Mouse (Mus musculus) CD4-positive, CD25-positive, alpha-beta regulatory T cell, adult 4 months (primary cell): ENCODE measurements around the gene AI854703. TPM values are rescaled to one million over a fixed set of nuclear protein-coding genes. Genes with fewer than 3 reads are reported as not detected.
"Not testable (repeated sequence)": the region's sequence is repeated elsewhere in the genome, so short reads cannot be mapped to it uniquely, and the experiment has no call there.

ENCODE experiments used
- ATAC-seq: one replicate; pipeline ENCODE4 v1.8.0; 2017
- polyA plus RNA-seq, 2 experiments: library from polyadenylated mRNA; unstranded; fragments of 100-300 nt; shearing (Covaris generic); gene quantifications; one replicate each; pipeline ENCODE4 v1.2.1; 2017

Gene AI854703
- polyA plus RNA-seq, 2 experiments from 2014 or later: 2.7 to 5.2 TPM

DNA sequence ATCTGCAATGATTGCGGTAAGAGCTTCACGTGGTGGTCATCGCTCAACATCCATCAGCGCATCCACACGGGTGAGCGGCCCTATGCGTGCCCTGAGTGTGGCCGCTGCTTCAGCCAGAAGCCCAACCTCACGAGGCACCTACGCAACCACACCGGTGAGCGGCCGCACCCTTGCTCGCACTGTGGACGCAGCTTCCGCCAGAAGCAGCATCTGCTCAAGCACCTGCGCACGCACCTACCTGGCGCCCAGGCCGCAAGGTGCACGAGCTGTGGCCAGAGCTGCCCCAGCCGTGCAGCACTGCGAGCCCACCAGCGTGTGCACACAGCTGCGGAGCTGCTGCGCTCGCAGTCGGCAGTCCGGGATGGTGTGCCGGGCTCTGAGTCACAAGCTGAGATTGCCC is 6.5 kb upstream of the AI854703 start:
- no peak for ATAC-seq

DNA sequence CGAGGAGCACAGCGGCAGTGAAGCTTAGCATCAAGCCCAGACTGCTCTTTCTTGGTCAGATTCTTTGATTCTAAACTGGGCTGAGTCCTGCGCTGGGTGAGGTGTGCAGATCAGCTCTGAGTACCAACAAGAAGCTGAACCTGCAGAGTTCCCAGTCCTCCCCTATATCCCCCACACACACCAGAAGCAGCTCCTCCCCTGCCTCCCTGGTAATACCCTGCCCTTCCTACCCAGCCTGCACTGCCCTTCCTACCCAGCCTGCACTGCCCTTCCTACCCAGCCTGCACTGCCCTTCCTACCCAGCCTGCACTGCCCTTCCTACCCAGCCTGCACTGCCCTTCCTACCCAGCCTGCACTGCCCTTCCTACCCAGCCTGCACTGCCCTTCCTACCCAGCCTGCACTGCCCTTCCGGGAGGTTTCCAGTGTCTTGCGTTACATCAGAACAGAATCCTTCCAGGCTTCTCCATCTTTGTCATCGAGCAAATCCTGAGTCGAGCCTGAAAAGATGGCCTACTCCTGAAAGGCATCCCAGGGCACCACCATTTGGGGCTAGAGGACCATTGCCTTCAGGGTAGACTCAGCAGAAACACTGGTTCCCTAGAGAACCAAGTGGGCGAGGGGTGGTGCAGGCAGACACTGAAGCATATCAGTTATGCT is 4.2 kb upstream of the AI854703 start:
- ATAC-seq: not testable (repeated sequence)

DNA sequence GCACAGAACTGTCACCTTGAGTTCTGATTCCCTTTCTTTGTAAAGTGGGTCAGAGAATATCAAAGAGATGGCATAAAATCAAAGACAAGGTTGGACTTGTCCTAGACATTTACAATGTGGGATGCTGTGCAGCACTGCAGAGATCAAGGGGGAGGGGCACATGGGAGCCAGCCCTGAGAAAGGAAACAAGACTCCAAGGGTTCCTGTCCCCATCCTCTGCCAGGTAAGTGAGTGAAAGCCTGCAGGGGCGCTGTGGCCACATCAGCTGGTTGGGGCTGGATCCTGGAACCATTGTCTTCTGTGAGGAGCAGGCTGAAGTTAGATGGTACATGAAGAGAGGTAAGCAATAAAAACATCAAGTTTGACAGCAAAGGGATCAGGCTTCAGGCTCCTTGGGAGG is 3.1 kb upstream of the AI854703 start:
- ATAC-seq: no peak

DNA sequence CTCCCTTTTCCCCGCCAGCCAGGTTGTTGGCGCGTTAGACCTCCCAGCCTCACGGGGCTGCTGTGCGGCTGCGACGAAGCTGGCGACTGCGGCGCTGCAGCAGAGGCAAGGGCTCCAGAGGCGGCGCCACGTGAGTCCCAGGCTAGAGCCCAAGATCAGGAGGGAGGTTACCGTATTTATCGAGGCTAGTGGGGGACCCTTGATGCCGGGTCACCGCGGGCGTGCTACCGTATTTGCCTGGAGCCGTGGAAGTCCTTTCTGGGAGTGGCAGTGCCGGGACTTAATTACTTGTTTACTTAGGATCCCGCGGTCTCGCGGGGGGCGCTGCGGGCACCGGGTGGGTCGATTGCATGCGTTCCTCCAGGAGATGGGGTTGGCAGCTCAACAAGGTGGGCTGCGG is 420 bp downstream of the AI854703 start:
- peak; percentile 53 for ATAC-seq

DNA sequence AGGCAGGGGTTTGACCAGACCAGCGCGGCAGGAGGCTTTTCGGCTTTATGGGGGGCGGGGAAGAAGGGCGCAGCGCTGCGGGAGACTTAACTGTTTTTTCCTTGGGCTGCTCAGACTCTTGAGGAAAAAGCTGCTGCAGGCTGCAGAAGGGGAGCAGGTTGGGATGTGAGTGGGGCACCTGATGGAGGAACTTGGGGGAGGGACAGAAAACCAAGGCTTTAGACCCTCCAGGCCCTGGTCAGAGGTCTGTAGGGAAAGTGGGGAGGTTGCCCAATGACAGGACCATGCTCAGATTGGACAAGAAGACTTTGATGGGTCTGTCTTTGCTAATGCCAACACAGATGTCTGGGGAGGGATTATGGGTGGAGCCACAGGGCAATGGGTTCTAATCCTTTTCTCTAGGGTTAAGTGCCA is 954 bp downstream of the AI854703 start:
- ATAC-seq: no peak

DNA sequence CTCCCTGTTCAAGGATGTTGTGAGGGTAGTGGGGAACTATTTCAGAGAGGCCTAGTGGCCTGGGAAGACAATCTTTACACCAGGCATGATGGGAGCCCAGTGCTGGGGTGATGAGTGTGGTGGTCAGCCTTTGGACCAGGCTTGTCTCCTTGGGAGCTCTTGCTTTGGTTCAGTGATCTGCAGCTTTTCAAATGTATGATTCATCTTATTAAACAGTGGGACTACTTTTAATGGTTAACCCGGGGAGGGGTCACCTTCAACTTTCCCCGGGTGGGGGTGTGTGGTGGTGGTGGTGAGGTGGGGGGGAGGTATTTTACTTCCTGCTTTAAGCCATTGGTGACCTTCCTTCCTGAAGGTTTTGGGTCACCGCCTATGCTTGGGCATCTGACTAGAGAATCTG is 1.8 kb downstream of the AI854703 start:
- no peak for ATAC-seq

DNA sequence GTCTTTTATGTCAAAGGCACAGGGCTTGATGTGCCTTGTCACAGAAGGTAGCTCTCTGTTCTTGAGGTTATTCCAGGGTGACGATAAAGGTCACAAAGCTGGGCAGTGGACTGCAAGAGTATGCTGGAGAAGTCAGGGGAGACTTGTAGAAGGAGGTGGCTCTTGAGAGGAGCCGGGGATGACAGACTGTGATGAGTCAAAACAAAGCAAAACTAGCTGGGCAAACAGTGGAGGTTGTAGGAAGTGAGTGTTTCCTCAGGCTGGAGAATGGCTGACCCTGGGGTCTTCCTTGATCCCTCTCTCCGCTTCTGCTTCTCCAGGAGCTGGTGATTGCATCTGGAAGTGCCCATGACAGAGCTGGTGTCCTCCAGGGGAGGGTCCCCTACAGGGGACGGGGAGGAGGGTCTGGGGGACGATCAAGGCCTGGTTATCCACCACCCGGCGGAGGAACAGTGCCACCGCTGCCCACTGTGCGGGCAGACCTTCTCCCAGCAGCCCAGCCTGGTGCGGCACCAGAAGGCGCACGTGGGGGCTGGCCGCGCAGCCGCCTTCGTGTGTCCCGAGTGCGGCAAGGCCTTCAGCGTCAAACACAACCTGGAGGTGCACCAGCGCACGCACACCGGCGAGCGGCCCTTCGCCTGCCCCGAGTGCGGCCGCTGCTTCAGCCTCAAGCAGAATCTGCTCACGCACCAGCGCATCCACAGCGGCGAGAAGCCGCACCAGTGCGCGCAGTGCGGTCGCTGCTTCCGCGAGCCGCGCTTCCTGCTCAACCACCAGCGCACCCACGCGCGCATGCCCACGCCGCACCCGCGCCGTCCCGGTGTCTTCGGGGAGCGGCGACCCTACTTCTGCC is 2.5 kb downstream of the AI854703 start:
- ATAC-seq: peak; percentile 79

DNA sequence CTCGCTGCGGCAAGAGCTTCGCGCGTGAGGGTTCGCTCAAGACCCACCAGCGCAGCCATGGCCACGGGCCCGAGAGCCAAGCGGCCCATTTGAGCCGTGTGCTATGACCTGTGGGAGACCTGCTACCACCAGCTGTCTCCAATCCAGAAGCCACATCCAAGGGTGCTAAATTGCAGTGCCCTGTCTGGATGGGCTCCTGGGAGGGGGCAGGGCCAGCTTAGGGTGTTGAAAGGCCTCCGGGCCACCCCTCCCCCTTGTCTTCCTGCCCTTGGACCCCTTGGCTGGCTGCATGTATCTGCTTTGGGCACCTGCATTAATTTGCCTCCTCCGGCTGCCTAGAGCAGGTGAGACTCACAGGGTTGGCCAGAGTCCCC is 3.1 kb downstream of the AI854703 start:
- no peak for ATAC-seq

DNA sequence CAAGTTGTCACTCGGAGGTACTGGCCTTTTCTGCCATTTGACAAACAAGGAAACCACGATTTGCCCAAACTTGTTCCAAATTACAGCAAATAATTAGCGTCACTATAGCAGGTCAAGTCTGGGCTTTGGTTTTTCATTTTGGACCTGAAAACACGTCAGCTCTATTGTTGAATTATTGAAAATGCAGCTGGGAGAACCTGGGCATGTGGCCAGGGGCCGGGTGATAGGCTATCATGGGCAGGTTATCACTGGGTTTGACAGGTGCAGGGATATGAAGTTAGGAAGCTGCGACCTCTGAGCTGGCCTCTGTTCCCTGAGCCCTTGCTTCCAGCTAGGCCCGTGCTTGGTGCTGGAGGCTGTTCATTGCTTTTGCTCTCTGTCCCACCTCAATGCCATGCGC is 4.3 kb downstream of the AI854703 start:
- no peak for ATAC-seq

DNA sequence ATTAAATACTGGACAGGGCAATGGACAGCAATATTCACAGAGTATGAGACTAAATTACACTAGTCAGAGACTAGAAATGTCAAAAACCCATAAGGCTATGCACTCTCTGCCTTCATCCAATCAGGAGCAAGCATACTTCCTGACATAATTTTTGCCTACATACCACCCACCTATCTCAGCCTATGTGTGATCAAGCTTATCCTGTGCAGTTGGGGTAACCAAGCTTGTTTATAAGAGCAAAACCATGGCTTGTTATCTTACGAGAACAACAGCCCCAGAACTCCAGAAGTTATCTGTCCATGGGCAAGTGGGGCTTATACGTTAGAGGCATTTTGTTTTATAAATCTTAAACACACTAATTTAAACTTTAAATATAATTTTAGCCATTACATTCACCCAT is 8.5 kb downstream of the AI854703 start:
- ATAC-seq: no peak

DNA sequence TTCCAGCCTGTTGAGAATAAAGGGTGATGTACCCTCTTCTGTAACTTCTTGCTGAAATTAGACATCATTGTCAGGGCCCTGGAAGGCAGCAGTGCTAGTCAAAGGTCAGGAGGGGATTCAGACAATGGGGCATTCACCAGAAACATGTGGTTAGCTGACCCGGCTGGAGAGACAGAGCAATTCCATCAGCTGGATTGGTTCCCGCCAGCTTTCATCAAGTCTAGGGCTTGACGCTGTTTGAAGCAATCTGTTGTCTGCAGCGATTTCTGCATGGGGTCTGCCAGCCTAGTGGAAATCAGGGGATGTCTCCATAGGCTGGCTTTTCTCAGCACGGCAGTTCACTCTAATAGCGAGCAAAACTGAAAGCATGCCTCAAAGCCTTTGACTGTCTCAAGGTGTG is 10.0 kb downstream of the AI854703 start:
- no peak for ATAC-seq

DNA sequence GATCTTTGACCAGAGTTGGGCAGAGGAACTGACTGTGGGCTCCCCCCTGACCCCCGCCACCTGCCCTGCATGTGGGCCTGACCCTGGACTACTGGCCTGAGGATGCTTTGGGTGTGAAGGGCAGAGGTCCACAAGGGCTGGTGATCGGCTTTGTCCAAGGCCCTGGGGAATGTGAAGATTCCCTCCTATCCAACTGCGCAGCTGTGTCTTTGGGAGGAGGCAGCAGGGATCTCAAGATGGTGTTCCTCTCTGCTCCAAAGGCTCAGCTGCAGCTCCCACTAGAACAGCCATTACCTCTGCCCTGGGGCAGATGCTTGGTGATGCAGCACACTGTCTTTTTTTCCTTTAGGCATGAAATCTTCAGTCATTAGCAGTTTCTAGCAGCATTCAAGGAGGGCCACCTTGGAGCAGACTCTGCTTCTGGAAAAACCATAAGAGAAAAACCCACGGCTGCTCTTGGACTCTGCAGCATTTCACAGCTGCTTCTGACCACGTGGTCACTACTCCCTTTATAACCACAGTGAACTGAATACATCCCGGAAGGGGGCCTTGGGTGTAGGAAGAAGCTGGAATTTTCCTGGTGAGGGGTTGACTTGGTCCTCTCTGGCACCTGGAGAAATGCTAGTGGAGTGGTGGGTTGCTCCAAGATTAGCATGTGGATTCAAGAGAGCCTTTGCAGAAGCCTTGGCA is 11.4 kb downstream of the AI854703 start:
- no peak for ATAC-seq

DNA sequence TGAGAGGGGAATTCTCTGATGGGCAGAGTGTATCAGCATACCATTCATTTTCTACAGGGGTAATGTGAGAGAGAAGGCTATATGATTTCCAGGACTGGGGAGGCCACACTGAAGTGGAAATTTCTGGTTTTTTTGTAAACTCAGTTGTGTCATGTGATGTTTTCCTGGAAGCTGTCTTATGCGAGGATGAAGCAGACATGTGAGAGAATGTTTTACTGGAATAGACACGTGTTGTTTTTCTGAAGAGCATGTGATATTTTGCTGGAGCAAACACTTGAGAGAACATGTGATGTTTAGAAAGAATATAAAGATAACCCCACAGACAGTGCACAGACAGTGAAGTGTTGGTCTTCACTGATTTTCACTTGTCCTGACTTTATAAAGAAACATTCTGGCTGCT is 12.0 kb downstream of the AI854703 start:
- ATAC-seq: no peak

DNA sequence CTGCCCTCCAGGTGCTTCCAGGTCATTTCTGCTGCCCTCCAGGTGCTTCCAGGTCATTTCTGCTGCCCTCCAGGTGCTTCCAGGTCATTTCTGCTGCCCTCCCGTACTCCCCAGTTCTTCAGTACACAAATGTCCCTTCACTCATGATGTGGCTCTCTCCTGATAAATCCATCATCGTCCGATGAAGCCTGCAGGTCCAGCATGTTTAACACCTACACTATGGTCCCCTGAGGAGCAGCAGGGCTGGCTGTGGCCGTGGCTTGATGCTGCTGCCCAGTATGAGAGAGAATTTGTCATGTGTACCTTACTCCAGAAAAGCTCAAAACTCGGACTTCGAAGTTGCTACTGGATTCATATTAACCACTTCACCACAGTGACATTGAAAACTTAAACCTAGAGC is 14.8 kb downstream of the AI854703 start:
- no peak for ATAC-seq

DNA sequence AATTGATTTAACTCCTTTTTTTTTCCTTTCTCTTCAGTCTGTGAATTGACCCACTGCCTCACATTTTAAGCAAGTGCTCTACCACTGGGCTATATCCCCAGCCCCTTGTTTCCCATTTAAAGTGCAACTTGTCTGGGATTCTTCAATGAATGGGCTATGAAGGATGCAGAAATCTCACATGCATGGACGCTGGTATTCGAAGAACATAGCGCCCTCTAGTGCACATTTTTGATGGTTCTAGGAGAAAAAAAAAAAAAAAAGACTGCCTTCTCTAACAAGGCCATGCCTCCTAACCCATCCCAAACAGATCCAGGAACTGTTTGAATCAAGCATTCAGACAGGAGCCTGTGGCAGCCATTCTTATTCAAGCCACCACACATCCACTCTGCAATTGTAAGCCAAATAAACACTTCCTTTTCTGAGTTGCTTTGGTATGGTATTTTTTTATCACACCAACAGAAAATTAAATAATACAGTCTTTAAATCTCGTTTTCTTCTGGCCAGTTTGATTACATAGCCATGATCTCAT is 16.3 kb downstream of the AI854703 start:
- no peak for ATAC-seq

DNA sequence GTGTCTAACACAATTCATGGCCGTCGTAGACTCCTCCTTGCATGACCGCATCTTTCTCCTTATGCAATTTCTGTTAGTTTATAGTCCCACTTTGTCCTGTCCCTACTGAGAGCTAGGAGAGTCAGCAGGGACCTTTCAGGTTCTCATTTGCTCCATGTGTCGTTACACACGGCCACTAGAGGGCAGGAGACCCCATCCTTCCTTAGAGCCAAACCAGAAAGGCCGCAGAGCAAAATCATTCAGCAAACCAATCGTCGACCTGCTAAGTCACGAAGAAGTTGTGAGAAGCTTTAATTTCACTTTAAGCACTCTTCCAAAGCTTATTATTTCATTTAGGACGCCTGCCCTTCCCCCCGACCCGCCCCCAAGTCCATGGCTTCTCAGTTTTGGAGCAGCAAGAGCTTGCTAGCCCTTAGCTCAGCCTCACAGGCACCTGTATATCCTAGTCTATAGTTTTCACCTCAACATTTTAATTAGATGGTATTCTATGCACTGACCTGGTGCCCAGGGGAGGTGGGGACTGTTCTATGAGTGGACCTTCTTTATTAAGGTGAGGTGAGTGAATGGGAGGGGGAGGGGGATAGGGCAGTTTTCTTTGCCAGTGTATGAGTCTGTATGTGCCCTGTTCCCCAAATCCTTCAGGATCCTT is 19.2 kb downstream of the AI854703 start:
- ATAC-seq: peak; percentile 56

DNA sequence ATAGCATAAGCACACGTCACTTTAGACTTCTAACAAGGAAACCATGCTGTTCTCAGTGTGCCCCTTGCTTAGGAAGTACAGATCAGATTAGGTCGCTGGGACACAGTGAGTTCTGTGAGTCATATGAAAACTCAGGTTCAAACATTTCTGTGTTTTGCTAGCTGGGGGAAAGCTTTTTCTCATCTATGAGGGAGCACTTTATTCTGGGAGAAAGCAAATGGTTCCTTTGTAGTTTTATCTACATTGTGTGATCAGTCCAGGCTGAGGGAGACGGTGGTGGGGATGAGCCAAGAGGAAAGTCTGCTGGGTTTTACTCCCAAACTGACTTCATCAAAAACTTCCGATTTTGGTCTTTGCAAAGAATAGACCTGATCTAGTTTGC is 19.7 kb downstream of the AI854703 start:
- ATAC-seq: peak; percentile 10

DNA sequence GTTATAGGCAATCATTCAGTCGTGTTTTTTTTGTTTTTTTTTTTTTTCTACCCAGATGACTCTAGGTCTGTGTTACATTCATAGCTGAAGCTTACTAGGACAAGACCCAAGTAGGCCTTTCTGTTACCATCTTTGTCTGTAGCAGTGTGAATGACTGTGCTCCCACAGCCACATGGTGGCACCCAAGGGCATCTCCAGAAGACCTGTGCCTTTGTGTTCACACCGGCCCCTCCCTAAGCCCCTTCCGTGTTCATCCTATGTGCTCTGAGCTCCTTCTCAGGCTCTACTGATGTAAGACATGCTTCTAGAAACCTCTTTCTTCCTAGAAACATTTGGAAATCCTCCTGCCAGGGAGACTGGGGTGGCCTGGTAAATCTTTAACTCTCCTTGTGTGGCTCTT is 20.4 kb downstream of the AI854703 start, which contains the start of gene Gimap8:
Gimap8 (plus strand) TSS at position 240 of the 400 bp plus-strand sequence.
- ATAC-seq: peak; percentile 89

DNA sequence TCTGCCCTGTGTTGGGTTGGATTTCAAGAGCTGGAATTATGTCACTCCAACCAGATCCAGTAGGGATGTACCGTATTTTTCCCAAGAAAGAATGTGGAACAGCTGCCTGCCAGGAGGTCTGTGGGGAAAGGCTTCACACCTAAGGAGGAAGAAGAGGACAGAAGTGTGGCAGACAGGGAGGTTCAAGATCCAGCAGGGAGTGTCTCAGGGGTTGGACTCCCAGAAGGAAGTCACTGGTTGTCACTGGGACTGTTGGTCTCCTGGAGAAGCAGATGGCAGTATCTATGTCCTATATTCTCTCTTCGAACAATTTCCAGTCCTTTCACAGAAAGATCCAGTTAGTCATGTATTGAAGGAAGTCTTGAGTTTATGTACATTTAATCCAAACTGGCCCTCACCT is 21.0 kb downstream of the AI854703 start:
- ATAC-seq: no peak

DNA sequence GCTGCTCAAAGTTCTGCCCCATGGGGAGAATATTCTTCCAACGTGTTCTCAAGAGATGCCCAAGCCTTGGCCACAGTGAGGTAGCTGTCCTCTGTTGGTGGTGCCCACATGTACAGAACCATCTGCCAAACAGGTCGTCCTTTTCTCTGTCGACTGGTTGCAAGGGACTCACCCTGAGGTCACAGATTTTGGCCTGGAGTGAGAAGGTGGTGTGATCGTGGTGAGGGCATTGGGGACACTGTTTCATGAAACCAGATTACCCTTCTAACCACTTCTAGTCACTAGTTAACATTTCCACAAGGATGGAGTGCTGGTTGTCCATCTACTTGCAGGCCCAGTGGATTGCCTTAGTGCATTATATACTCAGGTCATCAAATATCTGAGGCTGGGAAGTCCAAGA is 22.2 kb downstream of the AI854703 start:
- no peak for ATAC-seq

DNA sequence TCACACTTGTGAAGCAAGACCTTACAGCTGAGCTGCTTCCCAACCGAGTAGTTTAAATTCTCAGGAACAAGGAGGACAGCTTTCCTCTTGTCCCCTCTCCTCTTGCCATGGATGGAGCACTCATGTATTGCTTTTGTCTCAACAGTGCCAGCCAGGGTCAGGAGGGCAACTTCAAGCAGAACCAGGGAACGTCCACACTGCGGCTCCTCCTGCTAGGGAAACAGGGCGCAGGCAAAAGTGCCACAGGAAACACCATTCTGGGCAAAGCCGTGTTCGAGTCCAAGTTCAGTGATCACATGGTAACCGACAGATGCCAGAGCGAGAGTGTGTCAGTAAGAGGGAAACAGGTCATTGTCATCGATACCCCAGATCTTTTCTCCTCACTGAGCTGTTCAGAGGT is 23.5 kb downstream of the AI854703 start:
- no peak for ATAC-seq

DNA sequence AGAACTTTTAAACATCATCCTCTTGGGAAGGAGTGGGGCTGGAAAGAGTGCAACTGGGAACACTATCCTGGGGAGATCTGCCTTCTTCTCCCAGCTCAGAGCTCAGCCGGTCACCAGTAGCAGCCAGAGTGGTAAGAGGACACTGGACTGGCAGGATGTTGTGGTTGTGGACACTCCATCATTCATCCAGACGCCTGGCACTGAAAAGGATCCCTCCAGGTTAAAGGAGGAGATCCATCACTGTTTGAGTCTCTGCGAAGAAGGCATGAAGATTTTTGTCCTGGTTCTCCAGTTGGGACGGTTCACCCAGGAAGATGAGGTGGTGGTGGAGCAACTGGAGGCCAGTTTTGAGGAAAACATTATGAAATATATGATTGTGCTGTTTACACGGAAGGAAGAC is 32.2 kb downstream of the AI854703 start:
- ATAC-seq: no peak

DNA sequence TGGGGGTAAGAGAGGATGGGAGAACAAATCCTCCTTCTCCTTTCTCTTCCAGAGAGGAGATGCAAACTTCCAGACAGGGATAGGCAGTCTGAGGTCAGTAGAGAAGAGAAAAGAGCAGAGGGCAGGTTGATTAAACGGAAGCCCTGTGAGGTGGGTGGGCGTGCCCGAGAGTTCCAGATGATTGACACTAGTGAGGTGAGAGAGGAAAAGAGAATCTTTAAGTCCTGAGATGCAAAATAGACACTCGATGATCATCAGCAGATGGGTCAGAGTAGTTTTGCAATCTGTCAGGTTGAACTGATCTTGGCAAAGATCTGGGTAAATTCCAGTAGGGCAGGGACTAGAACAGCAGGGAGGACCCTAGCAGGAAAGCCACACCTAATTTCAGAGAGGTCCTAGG is 38.2 kb downstream of the AI854703 start:
- ATAC-seq: peak; percentile 56
